Mouse (Mus musculus) brain, embryonic 14.5 days (tissue): ENCODE measurements around the gene Lcp1.

Experiments
- CTCF ChIP-seq: fragments of 200-500 bp; IDR thresholded peaks from 2 replicates; pipeline ENCODE4 v1.5.1; 2012; ENCODE audit warnings: inconsistent platforms, mild to moderate bottlenecking, moderate library complexity, borderline replicate concordance; ENCODE audit not compliant: insufficient read depth, insufficient read length; ENCODE audit errors: extremely low read depth
- POLR2A ChIP-seq: fragments of 200-500 bp; IDR thresholded peaks from 2 replicates; pipeline ENCODE4 v1.6.1; 2012; ENCODE audit warnings: mild to moderate bottlenecking, inconsistent platforms, borderline replicate concordance; ENCODE audit not compliant: poor library complexity, insufficient read depth, insufficient read length, severe bottlenecking; ENCODE audit errors: extremely low read depth

DNA sequence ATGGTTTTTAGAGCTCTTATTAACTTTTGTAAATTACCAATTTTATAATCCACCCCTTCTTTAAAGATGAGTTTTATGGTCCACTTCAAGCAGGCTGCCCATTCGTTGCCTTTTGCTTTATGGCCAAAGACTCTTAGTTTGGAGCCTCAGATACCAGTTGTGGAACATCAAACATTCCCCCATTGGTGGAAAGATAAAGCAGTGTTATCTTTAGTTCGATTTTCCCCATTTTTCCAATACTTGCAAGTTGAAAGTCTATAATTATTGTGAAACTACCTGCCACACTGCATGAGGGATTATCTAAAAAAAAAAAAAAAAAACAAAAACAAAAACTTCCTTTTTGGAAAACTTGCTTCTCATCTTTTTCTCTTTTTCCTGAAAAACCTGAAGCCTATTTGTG is 19.8 kb downstream of the Lcp1 start:
- no peak for TF ChIP-seq POLR2A
- TF ChIP-seq CTCF = no peak
